Mouse (Mus musculus) heart, embryonic 13.5 days (tissue): Measurements from ENCODE around the gene Sptbn4. TPM values are rescaled to one million over a fixed set of nuclear protein-coding genes. Genes with fewer than 3 reads are reported as not detected.
"Not testable (repeated sequence)": the region's sequence is repeated elsewhere in the genome, so short reads cannot be mapped to it uniquely, and the experiment has no call there.

Experiments
- ATAC-seq: fragments of 200-750 bp; cut with Nextera tagmentation; 2 replicates; pipeline ENCODE4 v1.8.0; 2017; ENCODE audit warnings: moderate TSS enrichment; ENCODE audit not compliant: insufficient number of reproducible peaks, low FRiP score, low TSS enrichment; ENCODE audit errors: extremely low read depth
- H3K27ac ChIP-seq: fragments of 300-500 bp; sonication (generic); replicated peaks from 2 replicates; pipeline ENCODE4 v1.5.1; 2015; ENCODE audit warnings: moderate library complexity, mild to moderate bottlenecking, inconsistent platforms
- H3K27me3 ChIP-seq: fragments of 300-500 bp; sonication (generic); replicated peaks from 2 replicates; pipeline ENCODE4 v1.6.1; 2015; ENCODE audit warnings: mild to moderate bottlenecking, inconsistent platforms
- H3K36me3 ChIP-seq: fragments of 300-500 bp; sonication (generic); 2 replicates; pipeline ENCODE4 v1.6.1; 2015; ENCODE audit warnings: mild to moderate bottlenecking, inconsistent platforms
- H3K4me1 ChIP-seq: fragments of 300-500 bp; sonication (generic); 2 replicates; pipeline ENCODE4 v1.6.1; 2015; ENCODE audit warnings: inconsistent platforms
- H3K4me2 ChIP-seq: fragments of 300-500 bp; sonication (generic); 2 replicates; pipeline ENCODE4 v1.6.1; 2015; ENCODE audit warnings: inconsistent platforms, mild to moderate bottlenecking, moderate library complexity
- H3K4me3 ChIP-seq: fragments of 300-500 bp; sonication (generic); 2 replicates; pipeline ENCODE4 v1.5.1; 2015; ENCODE audit warnings: moderate library complexity, mild to moderate bottlenecking, inconsistent platforms
- H3K9ac ChIP-seq: fragments of 300-500 bp; sonication (generic); 2 replicates; pipeline ENCODE4 v1.6.1; 2015; ENCODE audit warnings: inconsistent platforms, mild to moderate bottlenecking, moderate library complexity
- H3K9me3 ChIP-seq: fragments of 300-500 bp; sonication (generic); 2 replicates; pipeline ENCODE4 v1.6.1; 2016; ENCODE audit warnings: inconsistent platforms
- WGBS: fragments of 180-500 bp; shearing (Covaris S2); methylation state at CpG from one replicate; pipeline ENCODE4 v1.1.7; 2015; ENCODE audit warnings: mixed read lengths; 5-methylcytosine and 5-hydroxymethylcytosine counted together
- polyA plus RNA-seq: library from polyadenylated mRNA; unstranded; fragments of >200 nt; fragmentation: Nextera tagmentation; extraction: Ambion mirVana; gene quantifications from 2 replicates; pipeline ENCODE4 v1.2.1, GENCODE M21; 2015

Gene Sptbn4
- 0.13 and 0.23 TPM in 2 replicates for polyA plus RNA-seq

GRCm38 (mm10) chr7:27447419-27448286 lies at the start of gene Sptbn4, which contains the start of gene Blvrb:
Gene Sptbn4, minus strand, starts transcription at chr7:27447686.
Gene Blvrb, plus strand, starts transcription at chr7:27447978.
- peak within 1 kb of the TSS; percentile 84 for H3K9ac ChIP-seq
- peaks cover 28% of the 10 kb centered on the region for H3K4me1 ChIP-seq
- H3K4me3 ChIP-seq: peak within 1 kb of the TSS; percentile 71
- peak; percentile 94 for ATAC-seq
- H3K9me3 ChIP-seq: no peaks in the 10 kb centered on the region
- no peaks in the 10 kb centered on the region for H3K36me3 ChIP-seq
- peak within 1 kb of the TSS; percentile 98 for H3K4me2 ChIP-seq
- H3K27me3 ChIP-seq: peaks cover 31% of the 10 kb centered on the region
- H3K27ac ChIP-seq: peak within 1 kb of the TSS; percentile 79
- 2% methylated on average over 54 of the region's 54 CpGs for WGBS

GRCm38 (mm10) chr7:27494659-27495367 lies 47.3 kb upstream of the Sptbn4 start:
- H3K27me3 ChIP-seq, H3K9ac ChIP-seq, H3K9me3 ChIP-seq, H3K27ac ChIP-seq, ATAC-seq, H3K4me3 ChIP-seq, H3K4me2 ChIP-seq, H3K36me3 ChIP-seq: not testable (repeated sequence)
- H3K4me1 ChIP-seq: peaks cover 40% of the 10 kb centered on the region
- WGBS: 79% methylated on average over 9 of the region's 9 CpGs

GRCm38 (mm10) chr7:27493450-27493849 lies 46.0 kb upstream of the Sptbn4 start:
- ATAC-seq: no peak
- WGBS: 69% methylated on average over 5 of the region's 5 CpGs
- no peak overlapping the region for H3K27ac ChIP-seq
- H3K36me3 ChIP-seq: peaks cover 17% of the 10 kb centered on the region
- no peaks in the 10 kb centered on the region for H3K27me3 ChIP-seq
- H3K9ac ChIP-seq: no peak overlapping the region
- H3K9me3 ChIP-seq: no peaks in the 10 kb centered on the region
- no peak overlapping the region for H3K4me3 ChIP-seq
- no peak overlapping the region for H3K4me2 ChIP-seq
- H3K4me1 ChIP-seq: peaks cover 54% of the 10 kb centered on the region

GRCm38 (mm10) chr7:27493022-27493421 lies 45.5 kb upstream of the Sptbn4 start:
- no peak for ATAC-seq
- Histone ChIP-seq H3K36me3 (peaks cover 17% of the 10 kb centered on the region), H3K4me3 (no peak overlapping the region), H3K4me2 (no peak overlapping the region), H3K9ac (no peak overlapping the region), H3K9me3 (no peaks in the 10 kb centered on the region), H3K27me3 (no peaks in the 10 kb centered on the region), H3K27ac (no peak overlapping the region), H3K4me1 (peaks cover 58% of the 10 kb centered on the region)
- 64% methylated on average over 3 of the region's 3 CpGs for WGBS

GRCm38 (mm10) chr7:27491856-27492255 lies 44.4 kb upstream of the Sptbn4 start:
- Histone ChIP-seq H3K9me3 (no peaks in the 10 kb centered on the region), H3K27me3 (no peaks in the 10 kb centered on the region), H3K4me1 (peaks cover 53% of the 10 kb centered on the region), H3K4me2 (peak overlapping the region; percentile 71), H3K4me3 (no peak overlapping the region), H3K27ac (peak overlapping the region; percentile 98), H3K36me3 (peaks cover 17% of the 10 kb centered on the region), H3K9ac (peak overlapping the region; percentile 80)
- no peak for ATAC-seq
- 41% methylated on average over 7 of the region's 7 CpGs for WGBS

- Histone ChIP-seq H3K9me3 (no peaks in the 10 kb centered on the region), H3K36me3 (peaks cover 17% of the 10 kb centered on the region), H3K9ac (peak overlapping the region; percentile 80), H3K27ac (peak overlapping the region; percentile 98), H3K27me3 (no peaks in the 10 kb centered on the region), H3K4me1 (peaks cover 53% of the 10 kb centered on the region), H3K4me2 (peak overlapping the region; percentile 71), H3K4me3 (peak overlapping the region; percentile 47)
- peak; percentile 78 for ATAC-seq
- WGBS: under 1% methylated on average over 31 of the region's 33 CpGs
Measured at GRCm38 (mm10) chr7:27490543-27491329, 43.2 kb upstream of the Sptbn4 start.

- Histone ChIP-seq H3K9me3 (no peaks in the 10 kb centered on the region), H3K9ac (peak overlapping the region; percentile 80), H3K27ac (peak overlapping the region; percentile 98), H3K4me3 (peak overlapping the region; percentile 47), H3K4me2 (peak overlapping the region; percentile 71), H3K27me3 (no peaks in the 10 kb centered on the region), H3K4me1 (peaks cover 57% of the 10 kb centered on the region), H3K36me3 (peaks cover 17% of the 10 kb centered on the region)
- WGBS: 22% methylated on average over 4 of the region's 4 CpGs
- ATAC-seq: no peak
Measured at GRCm38 (mm10) chr7:27490227-27490542, 42.7 kb upstream of the Sptbn4 start.

GRCm38 (mm10) chr7:27489270-27489869 lies 41.9 kb upstream of the Sptbn4 start:
- Histone ChIP-seq H3K4me2 (peak overlapping the region; percentile 71), H3K9me3 (no peaks in the 10 kb centered on the region), H3K36me3 (peaks cover 17% of the 10 kb centered on the region), H3K4me1 (peaks cover 57% of the 10 kb centered on the region), H3K27me3 (no peaks in the 10 kb centered on the region), H3K9ac (peak overlapping the region; percentile 80; the same call in 1 of the 2 replicates), H3K27ac (peak overlapping the region; percentile 98), H3K4me3 (peak overlapping the region; percentile 47)
- WGBS: 89% methylated on average over 25 of the region's 25 CpGs
- ATAC-seq: no peak

GRCm38 (mm10) chr7:27487740-27488268 lies 40.3 kb upstream of the Sptbn4 start:
- peak overlapping the region; percentile 85 for H3K4me3 ChIP-seq
- H3K27me3 ChIP-seq: no peaks in the 10 kb centered on the region
- peaks cover 52% of the 10 kb centered on the region for H3K4me1 ChIP-seq
- H3K9me3 ChIP-seq: no peaks in the 10 kb centered on the region
- peaks cover 17% of the 10 kb centered on the region for H3K36me3 ChIP-seq
- peak overlapping the region; percentile 71 for H3K4me2 ChIP-seq
- H3K9ac ChIP-seq: peak overlapping the region; percentile 95
- no peak for ATAC-seq
- peak overlapping the region; percentile 99 for H3K27ac ChIP-seq
- WGBS: 3% methylated on average over 13 of the region's 13 CpGs

- H3K27ac ChIP-seq: peak within 1 kb of the TSS; percentile 99
Measured at GRCm38 (mm10) chr7:27486770-27487697, 39.5 kb upstream of the Sptbn4 start, which contains the start of gene Sertad1. Gene Sertad1, plus strand, starts transcription at chr7:27486910.

More at GRCm38 (mm10) chr7:27486770-27487697, 39.5 kb upstream of the Sptbn4 start, which contains the start of gene Sertad1:
- Histone ChIP-seq H3K9ac (peak within 1 kb of the TSS; percentile 95), H3K4me3 (peak within 1 kb of the TSS; percentile 85), H3K9me3 (no peaks in the 10 kb centered on the region), H3K27me3 (no peaks in the 10 kb centered on the region), H3K36me3 (peaks cover 17% of the 10 kb centered on the region), H3K4me2 (peak within 1 kb of the TSS; percentile 71), H3K4me1 (peaks cover 49% of the 10 kb centered on the region)
- WGBS: under 1% methylated on average over 77 of the region's 80 CpGs
- peak; percentile 82 for ATAC-seq
